Mouse (Mus musculus) stomach, embryonic 14.5 days (tissue): ENCODE results near the gene Mapkapk5. TPM values are rescaled to one million over a fixed set of nuclear protein-coding genes. Genes with fewer than 3 reads are reported as not detected.

Source experiments
- ATAC-seq: fragments of 200-750 bp; cut with Nextera tagmentation; 2 replicates; pipeline ENCODE4 v1.8.0; 2017; ENCODE audit warnings: low read depth, moderate TSS enrichment; ENCODE audit not compliant: insufficient number of reproducible peaks, insufficient read depth, low FRiP score
- H3K27ac ChIP-seq: fragments of 300-500 bp; sonication (generic); 2 replicates; pipeline ENCODE4 v1.5.1; 2014; ENCODE audit warnings: mild to moderate bottlenecking, low read length, moderate library complexity, mixed read lengths
- H3K27me3 ChIP-seq: fragments of 300-500 bp; sonication (generic); 2 replicates; pipeline ENCODE4 v1.6.1; 2014; ENCODE audit warnings: low read length, control low read depth, mixed read lengths; ENCODE audit not compliant: control insufficient read depth, insufficient read depth
- H3K36me3 ChIP-seq: fragments of 300-500 bp; sonication (generic); 2 replicates; pipeline ENCODE4 v1.6.1; 2014; ENCODE audit warnings: mild to moderate bottlenecking, control low read depth, low read length, moderate library complexity, mixed read lengths; ENCODE audit not compliant: control insufficient read depth, insufficient read depth
- H3K4me1 ChIP-seq: fragments of 300-500 bp; sonication (generic); 2 replicates; pipeline ENCODE4 v1.6.1; 2014; ENCODE audit warnings: low read length, control low read depth, mixed read lengths; ENCODE audit not compliant: control insufficient read depth, insufficient read depth
- H3K4me2 ChIP-seq: fragments of 300-500 bp; sonication (generic); replicated peaks from 2 replicates; pipeline ENCODE4 v1.6.1; 2014; ENCODE audit warnings: low read depth, low read length, control low read depth
- H3K4me3 ChIP-seq: fragments of 300-500 bp; sonication (generic); 2 replicates; pipeline ENCODE4 v1.5.1; 2014; ENCODE audit warnings: low read depth, low read length, control low read depth
- H3K9ac ChIP-seq: fragments of 300-500 bp; sonication (generic); replicated peaks from 2 replicates; pipeline ENCODE4 v1.6.1; 2014; ENCODE audit warnings: low read depth, mild to moderate bottlenecking, control low read depth, low read length, moderate library complexity, mixed read lengths
- H3K9me3 ChIP-seq: fragments of 300-500 bp; sonication (generic); 2 replicates; pipeline ENCODE4 v1.6.1; 2016; ENCODE audit warnings: low read depth, low read length, control low read depth; ENCODE audit not compliant: control insufficient read depth
- WGBS: fragments of 180-500 bp; shearing (Covaris S2); extraction: QIAGEN DNeasy Blood & Tissue Kit; methylation state at CpG from one replicate; pipeline ENCODE4 v1.1.7; 2014; 5-methylcytosine and 5-hydroxymethylcytosine counted together
- polyA plus RNA-seq: library from polyadenylated mRNA; unstranded; fragments of >200 nt; fragmentation: Nextera tagmentation; extraction: Ambion mirVana; gene quantifications from 2 replicates; pipeline ENCODE4 v1.2.1, GENCODE M21; 2014

The Mapkapk5 gene
- 52.9 and 56.3 TPM in 2 replicates for polyA plus RNA-seq

- peaks cover 10% of the 10 kb centered on the region for H3K4me1 ChIP-seq
- H3K9ac ChIP-seq: peak within 1 kb of the TSS; percentile 99
- no peaks in the 10 kb centered on the region for H3K9me3 ChIP-seq
- no peaks in the 10 kb centered on the region for H3K36me3 ChIP-seq
- ATAC-seq: peak; percentile 95
- H3K27ac ChIP-seq: peak within 1 kb of the TSS; percentile 87
- H3K27me3 ChIP-seq: no peaks in the 10 kb centered on the region
- peak within 1 kb of the TSS; percentile 96 for H3K4me2 ChIP-seq
- WGBS: 1% methylated on average over 55 of the region's 55 CpGs
- H3K4me3 ChIP-seq: peak within 1 kb of the TSS; percentile 100
Measured at GRCm38 (mm10) chr5:121545793-121546529, at the start of gene Mapkapk5. Gene Mapkapk5 (minus strand): TSS chr5:121545905.

GRCm38 (mm10) chr5:121594714-121595313 lies 49.1 kb upstream of the Mapkapk5 start:
- Histone ChIP-seq H3K27ac (no peak overlapping the region), H3K9me3 (no peaks in the 10 kb centered on the region), H3K27me3 (no peaks in the 10 kb centered on the region), H3K4me3 (no peak overlapping the region), H3K4me1 (peaks cover 9% of the 10 kb centered on the region; the same call in 1 of the 2 replicates), H3K4me2 (no peak overlapping the region), H3K36me3 (no peaks in the 10 kb centered on the region), H3K9ac (no peak overlapping the region)
- no peak for ATAC-seq
- 84% methylated on average over 6 of the region's 6 CpGs for WGBS

- WGBS: 2% methylated on average over 47 of the region's 47 CpGs
- no peaks in the 10 kb centered on the region for H3K27me3 ChIP-seq
- H3K9me3 ChIP-seq: no peaks in the 10 kb centered on the region
- H3K4me3 ChIP-seq: peak within 1 kb of the TSS; percentile 71
- H3K4me1 ChIP-seq: peaks cover 9% of the 10 kb centered on the region; the same call in 1 of the 2 replicates
- H3K4me2 ChIP-seq: peak within 1 kb of the TSS; percentile 95
- peak; percentile 84 for ATAC-seq
- H3K27ac ChIP-seq: peak within 1 kb of the TSS; percentile 74; the same call in 1 of the 2 replicates
- H3K9ac ChIP-seq: peak within 1 kb of the TSS; percentile 62
- H3K36me3 ChIP-seq: no peaks in the 10 kb centered on the region
Measured at GRCm38 (mm10) chr5:121593451-121594401, 48.0 kb upstream of the Mapkapk5 start, which contains the start of gene Aldh2. Gene Aldh2 (minus strand): TSS chr5:121593824.

GRCm38 (mm10) chr5:121592816-121593407 lies 47.2 kb upstream of the Mapkapk5 start:
- Histone ChIP-seq H3K4me2 (peak overlapping the region; percentile 95), H3K27me3 (no peaks in the 10 kb centered on the region), H3K4me3 (peak overlapping the region; percentile 71), H3K9ac (peak overlapping the region; percentile 62), H3K9me3 (no peaks in the 10 kb centered on the region), H3K36me3 (no peaks in the 10 kb centered on the region), H3K4me1 (peaks cover 9% of the 10 kb centered on the region; the same call in 1 of the 2 replicates), H3K27ac (peak overlapping the region; percentile 74; the same call in 1 of the 2 replicates)
- WGBS: 3% methylated on average over 33 of the region's 33 CpGs
- ATAC-seq: peak; percentile 40; the same call in 1 of the 2 replicates

GRCm38 (mm10) chr5:121592064-121592815 lies 46.5 kb upstream of the Mapkapk5 start:
- no peak overlapping the region for H3K9ac ChIP-seq
- H3K27ac ChIP-seq: no peak overlapping the region
- H3K27me3 ChIP-seq: no peaks in the 10 kb centered on the region
- H3K4me2 ChIP-seq: peak overlapping the region; percentile 95
- H3K36me3 ChIP-seq: no peaks in the 10 kb centered on the region
- ATAC-seq: no peak
- H3K4me3 ChIP-seq: peak overlapping the region; percentile 71
- no peaks in the 10 kb centered on the region for H3K9me3 ChIP-seq
- 59% methylated on average over 11 of the region's 11 CpGs for WGBS
- H3K4me1 ChIP-seq: peaks cover 9% of the 10 kb centered on the region; the same call in 1 of the 2 replicates

- no peaks in the 10 kb centered on the region for H3K9me3 ChIP-seq
- 69% methylated on average over 11 of the region's 11 CpGs for WGBS
- H3K9ac ChIP-seq: no peak overlapping the region
- H3K4me1 ChIP-seq: peaks cover 12% of the 10 kb centered on the region; the same call in 1 of the 2 replicates
- no peaks in the 10 kb centered on the region for H3K27me3 ChIP-seq
- peak overlapping the region; percentile 6; the same call in 1 of the 2 replicates for H3K4me2 ChIP-seq
- no peaks in the 10 kb centered on the region for H3K36me3 ChIP-seq
- H3K27ac ChIP-seq: no peak overlapping the region
- no peak overlapping the region for H3K4me3 ChIP-seq
- no peak for ATAC-seq
Measured at GRCm38 (mm10) chr5:121591417-121592063, 45.8 kb upstream of the Mapkapk5 start.

GRCm38 (mm10) chr5:121589928-121590327 lies 44.2 kb upstream of the Mapkapk5 start:
- Histone ChIP-seq H3K4me1 (peaks cover 15% of the 10 kb centered on the region; the same call in 1 of the 2 replicates), H3K4me3 (no peak overlapping the region), H3K9ac (no peak overlapping the region), H3K27ac (no peak overlapping the region), H3K4me2 (no peak overlapping the region), H3K9me3 (no peaks in the 10 kb centered on the region), H3K36me3 (no peaks in the 10 kb centered on the region), H3K27me3 (no peaks in the 10 kb centered on the region)
- ATAC-seq: no peak
- WGBS: 88% methylated on average over 6 of the region's 6 CpGs
